Mouse (Mus musculus): ENCODE data around the gene Apoa4. TPM values are rescaled to one million over a fixed set of nuclear protein-coding genes. Genes with fewer than 3 reads are reported as not detected.

Gene Apoa4
- 187 and 323 TPM in 2 replicates for total RNA-seq (2014; rRNA removed)
- polyA plus RNA-seq (2012; rRNA removed): 177 and 239 TPM in 2 replicates

GRCm38 (mm10) chr9:46240526-46241153, at the start of gene Apoa4:
Gene Apoa4 (plus strand): TSS chr9:46240696.
- H3K27me3 ChIP-seq (ENCODE audit: control insufficient read depth, insufficient read depth, low read length): no peaks in the 10 kb centered on the region
- peaks cover 28% of the 10 kb centered on the region for H3K4me1 ChIP-seq (ENCODE audit: control insufficient read depth, insufficient read depth, low read length)
- peak within 1 kb of the TSS; percentile 45 for H3K4me3 ChIP-seq (ENCODE audit: insufficient read depth, low read depth, low read length)
- TF ChIP-seq POLR2A (IDR thresholded peaks at IDR 0.05; ENCODE audit: extremely low read depth, insufficient read depth, low read length) (peak; percentile 35; the same call in 1 of the 2 replicates), CTCF (IDR thresholded peaks at IDR 0.05; ENCODE audit: low read depth, low read length) (no peak)
- DNase-seq (ENCODE audit: extremely low read depth, low read depth, low spot score): peak; percentile 87
- 45% methylated on average over 7 of the region's 7 CpGs for WGBS
- no peaks in the 10 kb centered on the region; the same call in 1 of the 2 replicates for H3K79me2 ChIP-seq (ENCODE audit: control insufficient read depth, insufficient read depth, low read length)
- H3K9ac ChIP-seq (ENCODE audit: low read depth, low read length): peak within 1 kb of the TSS; percentile 71
- H3K27ac ChIP-seq (replicated peaks; ENCODE audit: insufficient read depth, low read depth, low read length): peak within 1 kb of the TSS; percentile 91
- H3K36me3 ChIP-seq (ENCODE audit: control insufficient read depth, insufficient read depth, low read length): no peaks in the 10 kb centered on the region

GRCm38 (mm10) chr9:46191234-46191633, 49.3 kb upstream of the Apoa4 start:
- TF ChIP-seq CTCF (IDR thresholded peaks at IDR 0.05; ENCODE audit: low read depth, low read length) (no peak), POLR2A (IDR thresholded peaks at IDR 0.05; ENCODE audit: extremely low read depth, insufficient read depth, low read length) (no peak)
- H3K79me2 ChIP-seq (ENCODE audit: control insufficient read depth, insufficient read depth, low read length): peaks cover 4% of the 10 kb centered on the region; the same call in 1 of the 2 replicates
- 78% methylated on average over 8 of the region's 8 CpGs for WGBS
- H3K4me1 ChIP-seq (ENCODE audit: control insufficient read depth, insufficient read depth, low read length): peaks cover 1% of the 10 kb centered on the region; the same call in 1 of the 2 replicates
- no peak overlapping the region for H3K4me3 ChIP-seq (ENCODE audit: insufficient read depth, low read depth, low read length)
- no peak overlapping the region for H3K27ac ChIP-seq (replicated peaks; ENCODE audit: insufficient read depth, low read depth, low read length)
- no peaks in the 10 kb centered on the region for H3K27me3 ChIP-seq (ENCODE audit: control insufficient read depth, insufficient read depth, low read length)
- DNase-seq (ENCODE audit: extremely low read depth, low read depth, low spot score): no peak
- peaks cover 10% of the 10 kb centered on the region for H3K36me3 ChIP-seq (ENCODE audit: control insufficient read depth, insufficient read depth, low read length)
- no peak overlapping the region for H3K9ac ChIP-seq (ENCODE audit: low read depth, low read length)

GRCm38 (mm10) chr9:46191644-46192043, 48.9 kb upstream of the Apoa4 start:
- Histone ChIP-seq H3K79me2 (ENCODE audit: control insufficient read depth, insufficient read depth, low read length) (peaks cover 4% of the 10 kb centered on the region; the same call in 1 of the 2 replicates), H3K36me3 (ENCODE audit: control insufficient read depth, insufficient read depth, low read length) (peaks cover 12% of the 10 kb centered on the region), H3K9ac (ENCODE audit: low read depth, low read length) (no peak overlapping the region), H3K4me3 (ENCODE audit: insufficient read depth, low read depth, low read length) (no peak overlapping the region), H3K4me1 (ENCODE audit: control insufficient read depth, insufficient read depth, low read length) (peaks cover 5% of the 10 kb centered on the region; the same call in 1 of the 2 replicates), H3K27ac (replicated peaks; ENCODE audit: insufficient read depth, low read depth, low read length) (no peak overlapping the region), H3K27me3 (ENCODE audit: control insufficient read depth, insufficient read depth, low read length) (no peaks in the 10 kb centered on the region)
- peak; percentile 13; the same call in 1 of the 2 replicates for TF ChIP-seq CTCF (IDR thresholded peaks at IDR 0.05; ENCODE audit: low read depth, low read length)
- no peak for TF ChIP-seq POLR2A (IDR thresholded peaks at IDR 0.05; ENCODE audit: extremely low read depth, insufficient read depth, low read length)
- peak; percentile 50 for DNase-seq (ENCODE audit: extremely low read depth, low read depth, low spot score)
- WGBS: 21% methylated on average over 1 of the region's 1 CpGs

GRCm38 (mm10) chr9:46192642-46193041, 47.9 kb upstream of the Apoa4 start:
- 84% methylated on average over 6 of the region's 6 CpGs for WGBS
- no peak for DNase-seq (ENCODE audit: extremely low read depth, low read depth, low spot score)
- Histone ChIP-seq H3K4me1 (ENCODE audit: control insufficient read depth, insufficient read depth, low read length) (peaks cover 10% of the 10 kb centered on the region; the same call in 1 of the 2 replicates), H3K36me3 (ENCODE audit: control insufficient read depth, insufficient read depth, low read length) (peaks cover 12% of the 10 kb centered on the region), H3K79me2 (ENCODE audit: control insufficient read depth, insufficient read depth, low read length) (peaks cover 4% of the 10 kb centered on the region; the same call in 1 of the 2 replicates), H3K4me3 (ENCODE audit: insufficient read depth, low read depth, low read length) (no peak overlapping the region), H3K27ac (replicated peaks; ENCODE audit: insufficient read depth, low read depth, low read length) (no peak overlapping the region), H3K9ac (ENCODE audit: low read depth, low read length) (no peak overlapping the region), H3K27me3 (ENCODE audit: control insufficient read depth, insufficient read depth, low read length) (no peaks in the 10 kb centered on the region)
- TF ChIP-seq POLR2A (IDR thresholded peaks at IDR 0.05; ENCODE audit: extremely low read depth, insufficient read depth, low read length) (no peak), CTCF (IDR thresholded peaks at IDR 0.05; ENCODE audit: low read depth, low read length) (no peak)

- Histone ChIP-seq H3K9ac (ENCODE audit: low read depth, low read length) (no peak overlapping the region), H3K27ac (replicated peaks; ENCODE audit: insufficient read depth, low read depth, low read length) (no peak overlapping the region), H3K4me3 (ENCODE audit: insufficient read depth, low read depth, low read length) (no peak overlapping the region), H3K27me3 (ENCODE audit: control insufficient read depth, insufficient read depth, low read length) (no peaks in the 10 kb centered on the region), H3K79me2 (ENCODE audit: control insufficient read depth, insufficient read depth, low read length) (no peaks in the 10 kb centered on the region), H3K36me3 (ENCODE audit: control insufficient read depth, insufficient read depth, low read length) (peaks cover 18% of the 10 kb centered on the region), H3K4me1 (ENCODE audit: control insufficient read depth, insufficient read depth, low read length) (peaks cover 25% of the 10 kb centered on the region)
- 82% methylated on average over 9 of the region's 9 CpGs for WGBS
- DNase-seq (ENCODE audit: extremely low read depth, low read depth, low spot score): no peak
- TF ChIP-seq CTCF (IDR thresholded peaks at IDR 0.05; ENCODE audit: low read depth, low read length) (no peak), POLR2A (IDR thresholded peaks at IDR 0.05; ENCODE audit: extremely low read depth, insufficient read depth, low read length) (no peak)
Observed at GRCm38 (mm10) chr9:46194809-46195208, 45.7 kb upstream of the Apoa4 start.

- peaks cover 18% of the 10 kb centered on the region for H3K36me3 ChIP-seq (ENCODE audit: control insufficient read depth, insufficient read depth, low read length)
- no peaks in the 10 kb centered on the region for H3K27me3 ChIP-seq (ENCODE audit: control insufficient read depth, insufficient read depth, low read length)
- DNase-seq (ENCODE audit: extremely low read depth, low read depth, low spot score): peak; percentile 94
- H3K4me1 ChIP-seq (ENCODE audit: control insufficient read depth, insufficient read depth, low read length): peaks cover 37% of the 10 kb centered on the region
- no peaks in the 10 kb centered on the region for H3K79me2 ChIP-seq (ENCODE audit: control insufficient read depth, insufficient read depth, low read length)
- peak overlapping the region; percentile 86 for H3K27ac ChIP-seq (replicated peaks; ENCODE audit: insufficient read depth, low read depth, low read length)
- 25% methylated on average over 12 of the region's 12 CpGs for WGBS
- TF ChIP-seq CTCF (IDR thresholded peaks at IDR 0.05; ENCODE audit: low read depth, low read length) (no peak), POLR2A (IDR thresholded peaks at IDR 0.05; ENCODE audit: extremely low read depth, insufficient read depth, low read length) (peak; percentile 51; the same call in 1 of the 2 replicates)
- no peak overlapping the region for H3K9ac ChIP-seq (ENCODE audit: low read depth, low read length)
- H3K4me3 ChIP-seq (ENCODE audit: insufficient read depth, low read depth, low read length): no peak overlapping the region
Observed at GRCm38 (mm10) chr9:46196699-46197169, 43.8 kb upstream of the Apoa4 start.
